In genomic region chr8:104042434-104042833, GRCm38 (mm10) we compare ENCODE assay signal across 11 mouse cellular contexts. TPM values are rescaled to one million over a fixed set of nuclear protein-coding genes. Genes with fewer than 3 reads are reported as not detected.
DNase-seq lines count a peak whose midpoint lies in the region; ATAC-seq and TF ChIP-seq lines count a peak whose summit lies in the region.
"Had no signal": no experiment of that assay in that cellular context is flagged by ENCODE, and none has a peak within 500 bp of the region (broad histone marks: within the 10 kb centered on the region; RNA-seq: fewer than 3 reads in every experiment).

No protein-coding gene starts in this region.

- no peak overlapping the region for H3K27ac ChIP-seq in heart, postnatal 0 days (ENCODE audit: low read depth)
- H3K27ac ChIP-seq in embryonic facial prominence, embryonic 15.5 days (replicated peaks) = peak overlapping the region; percentile 61
- H3K27ac ChIP-seq in limb, embryonic 10.5 days = no peak overlapping the region
- H3K27ac ChIP-seq: forebrain, embryonic 15.5 days; liver, embryonic 15.5 days had no signal

- peak overlapping the region; percentile 2; the same call in 1 of the 2 replicates for H3K4me2 ChIP-seq in heart, postnatal 0 days (ENCODE audit: low read depth, low read length)
- peak overlapping the region; percentile 0 for H3K4me2 ChIP-seq in embryonic facial prominence, embryonic 15.5 days (replicated peaks)
- H3K4me2 ChIP-seq: forebrain, embryonic 15.5 days; liver, embryonic 15.5 days had no signal

- no peaks in the 10 kb centered on the region for H3K27me3 ChIP-seq in heart, postnatal 0 days (ENCODE audit: control insufficient read depth, insufficient read depth, low read length)
- H3K27me3 ChIP-seq in embryonic facial prominence, embryonic 15.5 days = no peaks in the 10 kb centered on the region; the same call in 1 of the 2 replicates
- H3K27me3 ChIP-seq in limb, embryonic 10.5 days (ENCODE audit: low read depth, poor library complexity, severe bottlenecking) = no peaks in the 10 kb centered on the region
- H3K27me3 ChIP-seq: forebrain, embryonic 15.5 days; liver, embryonic 15.5 days had no signal

- no peak overlapping the region for H3K4me3 ChIP-seq in heart, postnatal 0 days (ENCODE audit: low read depth, low read length)
- no peak overlapping the region for H3K4me3 ChIP-seq in embryonic facial prominence, embryonic 15.5 days (replicated peaks)
- no peak overlapping the region for H3K4me3 ChIP-seq in limb, embryonic 10.5 days
- H3K4me3 ChIP-seq: forebrain, embryonic 15.5 days; liver, embryonic 15.5 days had no signal

- H3K4me1 ChIP-seq in heart, postnatal 0 days (ENCODE audit: control insufficient read depth, insufficient read depth) = no peaks in the 10 kb centered on the region
- H3K4me1 ChIP-seq in embryonic facial prominence, embryonic 15.5 days = peaks cover 24% of the 10 kb centered on the region
- peaks cover 29% of the 10 kb centered on the region for H3K4me1 ChIP-seq in limb, embryonic 10.5 days
- H3K4me1 ChIP-seq: liver, embryonic 15.5 days had no signal

- TF ChIP-seq EP300 in heart, postnatal 0 days (IDR thresholded peaks at IDR 0.05; ENCODE audit: low read depth) = no peak

- H3K9ac ChIP-seq in heart, postnatal 0 days (replicated peaks; ENCODE audit: low read depth, low read length) = no peak overlapping the region
- no peak overlapping the region for H3K9ac ChIP-seq in embryonic facial prominence, embryonic 15.5 days
- H3K9ac ChIP-seq: forebrain, embryonic 15.5 days; liver, embryonic 15.5 days had no signal

- H3K36me3 ChIP-seq in heart, postnatal 0 days (replicated peaks; ENCODE audit: control insufficient read depth, insufficient read depth, low read length) = no peaks in the 10 kb centered on the region
- H3K36me3 ChIP-seq in embryonic facial prominence, embryonic 15.5 days = no peaks in the 10 kb centered on the region
- H3K36me3 ChIP-seq in limb, embryonic 10.5 days = no peaks in the 10 kb centered on the region
- H3K36me3 ChIP-seq: forebrain, embryonic 15.5 days; G1E; liver, embryonic 15.5 days had no signal

- WGBS in heart, postnatal 0 days = 15% methylated on average over 8 of the region's 8 CpGs
- WGBS in embryonic facial prominence, embryonic 15.5 days = 16% methylated on average over 8 of the region's 8 CpGs
- 33% methylated on average over 8 of the region's 8 CpGs for WGBS in limb, embryonic 10.5 days

- no peaks in the 10 kb centered on the region for H3K9me3 ChIP-seq in heart, postnatal 0 days (replicated peaks; ENCODE audit: control insufficient read depth, low read length)
- H3K9me3 ChIP-seq in embryonic facial prominence, embryonic 15.5 days (replicated peaks) = no peaks in the 10 kb centered on the region
- H3K9me3 ChIP-seq in limb, embryonic 10.5 days (replicated peaks) = no peaks in the 10 kb centered on the region
- H3K9me3 ChIP-seq: forebrain, embryonic 15.5 days; liver, embryonic 15.5 days had no signal

- no peak for TF ChIP-seq CTCF in heart, postnatal 0 days (IDR thresholded peaks at IDR 0.05; ENCODE audit: low read depth)

- no peak for ATAC-seq in heart, postnatal 0 days (ENCODE audit: insufficient read depth, low read depth)
- peak; percentile 46 for ATAC-seq in embryonic facial prominence, embryonic 15.5 days (ENCODE audit: insufficient number of reproducible peaks, low FRiP score, low TSS enrichment, low read depth)
- ATAC-seq in megakaryocyte progenitor cell, adult 5-6 weeks (replicated peaks; ENCODE audit: poor library complexity) = peak; percentile 65
- ATAC-seq: forebrain, embryonic 15.5 days had no signal

- no peak for DNase-seq in heart, postnatal 0 days (ENCODE audit: low spot score)
- no peak for DNase-seq in heart, adult 18-20 months
- peak; percentile 19 to 26 for DNase-seq in CD8-positive naive resting alpha-beta T cell, adult 2 months (ENCODE audit: low read depth in 2 of 2, low spot score in 2 of 2)
- DNase-seq in limb, embryonic 10.5 days (ENCODE audit: low spot score) = no peak
- no peak for DNase-seq in retina, embryonic 14.5 days (ENCODE audit: low spot score)
- DNase-seq in right cerebral cortex, adult 18-20 months = no peak

RNA-seq across cellular contexts. Expression of gene Cdh5, which starts 59.0 kb away (rescaled TPM):
- 123 and 125 TPM in 2 replicates for total RNA-seq in heart, postnatal 0 days (2014; rRNA removed; ENCODE audit: low replicate concordance)
- polyA plus RNA-seq in heart, postnatal 0 days (2015; fragmentation: Nextera tagmentation; extraction: Ambion mirVana) = 39.5 and 42.6 TPM in 2 replicates
- total RNA-seq in heart, adult 18-20 months (2021) = 100 to 1,000 TPM in 1 of 2 experiments, 10 to 100 TPM in 1; 97.6 to 104 TPM
- 32.7 and 33.3 TPM in 2 replicates for polyA plus RNA-seq in embryonic facial prominence, embryonic 15.5 days (2015; fragmentation: Nextera tagmentation; extraction: Ambion mirVana)
- not detected in 2 replicates for total RNA-seq in megakaryocyte progenitor cell, adult 5-6 weeks (2015)
- 0.07 TPM in 1 of 2 replicates, not detected in the other for total RNA-seq in megakaryocyte progenitor cell, adult 5-6 weeks (2017)
- 17.5 and 19.8 TPM in 2 replicates for polyA plus RNA-seq in limb, embryonic 10.5 days (2016; fragmentation: Nextera tagmentation; extraction: Ambion mirVana)
- polyA plus RNA-seq: G1E had no signal

Comparison
In these comparisons a context has a peak if more than half of its experiments do, and no peak if none do; other contexts are left out.
1. DNase-seq: peak in CD8-positive naive resting alpha-beta T cell, adult 2 months (2 of 2); none in heart, postnatal 0 days (single experiment), heart, adult 18-20 months (0 of 2), limb, embryonic 10.5 days (single experiment), retina, embryonic 14.5 days (single experiment) and right cerebral cortex, adult 18-20 months (single experiment).
2. RNA of gene Cdh5, which starts 59.0 kb away (total RNA-seq): 123 to 125 TPM in heart, postnatal 0 days and 97.6 to 104 TPM in heart, adult 18-20 months; 0.07 TPM in megakaryocyte progenitor cell, adult 5-6 weeks; every median in the first group is over 10 times any median in the second.